Mouse (Mus musculus): ENCODE results near the gene Scaf11.

GRCm38 (mm10) chr15:96395071-96395470, 65.6 kb downstream of the Scaf11 start:
- TF ChIP-seq GATA1 (IDR thresholded peaks at IDR 0.05; ENCODE audit: borderline replicate concordance, low read length) (no peak), FLI1 (IDR thresholded peaks at IDR 0.05; ENCODE audit: low read length) (no peak)
